Mouse (Mus musculus): Measurements from ENCODE around the gene Rps19. TPM values are rescaled to one million over a fixed set of nuclear protein-coding genes. Genes with fewer than 3 reads are reported as not detected.
"Not testable (repeated sequence)": the region's sequence is repeated elsewhere in the genome, so short reads cannot be mapped to it uniquely, and the experiment has no call there.

Gene Rps19
- polyA plus RNA-seq, 1 experiment from 2014 or later, result 3,555 TPM

- not testable (repeated sequence) for H3K4me1 ChIP-seq (replicated peaks; ENCODE audit: control insufficient read depth, insufficient read depth, low read length); H3K4me2 ChIP-seq (ENCODE audit: low read length); H3K27ac ChIP-seq (ENCODE audit: low read depth); H3K4me3 ChIP-seq (ENCODE audit: low read depth, low read length); H3K36me3 ChIP-seq (ENCODE audit: control insufficient read depth, insufficient read depth, low read length); ATAC-seq (replicated peaks; ENCODE audit: low FRiP score, low TSS enrichment, low read depth); DNase-seq (ENCODE audit: low spot score); H3K9me3 ChIP-seq (ENCODE audit: control insufficient read depth, low read length); H3K27me3 ChIP-seq (replicated peaks; ENCODE audit: control insufficient read depth, insufficient read depth, low read length); H3K9ac ChIP-seq (ENCODE audit: low read length)
- WGBS, result 36% methylated on average over 2 of the region's 2 CpGs
Measured at GRCm38 (mm10) chr7:24846576-24846975, 37.6 kb upstream of the Rps19 start.

- WGBS, result 7% methylated on average over 5 of the region's 5 CpGs
- no peak overlapping the region for H3K4me3 ChIP-seq (ENCODE audit: low read depth, low read length)
Measured at GRCm38 (mm10) chr7:24850162-24850561, 34.0 kb upstream of the Rps19 start.

GRCm38 (mm10) chr7:24850899-24851303 lies 33.3 kb upstream of the Rps19 start:
- Histone ChIP-seq H3K27me3 (replicated peaks; ENCODE audit: control insufficient read depth, insufficient read depth, low read length) (no peaks in the 10 kb centered on the region), H3K27ac (ENCODE audit: low read depth) (no peak overlapping the region), H3K9me3 (ENCODE audit: control insufficient read depth, low read length) (no peaks in the 10 kb centered on the region), H3K4me3 (ENCODE audit: low read depth, low read length) (no peak overlapping the region), H3K4me1 (replicated peaks; ENCODE audit: control insufficient read depth, insufficient read depth, low read length) (no peaks in the 10 kb centered on the region), H3K36me3 (ENCODE audit: control insufficient read depth, insufficient read depth, low read length) (no peaks in the 10 kb centered on the region), H3K4me2 (ENCODE audit: low read length) (no peak overlapping the region), H3K9ac (ENCODE audit: low read length) (no peak overlapping the region)
- ATAC-seq (replicated peaks; ENCODE audit: low FRiP score, low TSS enrichment, low read depth) (peak; percentile 56; the same call in 1 of the 2 replicates), DNase-seq (ENCODE audit: low spot score) (peak; percentile 63)
- WGBS, result 24% methylated on average over 6 of the region's 6 CpGs

More at GRCm38 (mm10) chr7:24850162-24850561, 34.0 kb upstream of the Rps19 start:
- H3K9me3 ChIP-seq (ENCODE audit: control insufficient read depth, low read length), result no peaks in the 10 kb centered on the region
- no peak overlapping the region for H3K4me2 ChIP-seq (ENCODE audit: low read length)
- H3K9ac ChIP-seq (ENCODE audit: low read length), result no peak overlapping the region
- no peaks in the 10 kb centered on the region for H3K4me1 ChIP-seq (replicated peaks; ENCODE audit: control insufficient read depth, insufficient read depth, low read length)
- H3K27me3 ChIP-seq (replicated peaks; ENCODE audit: control insufficient read depth, insufficient read depth, low read length), result no peaks in the 10 kb centered on the region
- DNase-seq (ENCODE audit: low spot score), result no peak
- ATAC-seq (replicated peaks; ENCODE audit: low FRiP score, low TSS enrichment, low read depth), result no peak
- H3K36me3 ChIP-seq (ENCODE audit: control insufficient read depth, insufficient read depth, low read length), result no peaks in the 10 kb centered on the region
- no peak overlapping the region for H3K27ac ChIP-seq (ENCODE audit: low read depth)

- Histone ChIP-seq H3K36me3 (ENCODE audit: control insufficient read depth, insufficient read depth, low read length) (no peaks in the 10 kb centered on the region), H3K4me1 (replicated peaks; ENCODE audit: control insufficient read depth, insufficient read depth, low read length) (no peaks in the 10 kb centered on the region), H3K4me3 (ENCODE audit: low read depth, low read length) (no peak overlapping the region), H3K27ac (ENCODE audit: low read depth) (no peak overlapping the region), H3K9ac (ENCODE audit: low read length) (no peak overlapping the region), H3K9me3 (ENCODE audit: control insufficient read depth, low read length) (no peaks in the 10 kb centered on the region), H3K4me2 (ENCODE audit: low read length) (no peak overlapping the region), H3K27me3 (replicated peaks; ENCODE audit: control insufficient read depth, insufficient read depth, low read length) (no peaks in the 10 kb centered on the region)
- no peak for DNase-seq (ENCODE audit: low spot score)
- 77% methylated on average over 5 of the region's 5 CpGs for WGBS
- no peak for ATAC-seq (replicated peaks; ENCODE audit: low FRiP score, low TSS enrichment, low read depth)
Measured at GRCm38 (mm10) chr7:24851596-24852325, 32.4 kb upstream of the Rps19 start.

GRCm38 (mm10) chr7:24852557-24853232 lies 31.5 kb upstream of the Rps19 start:
- Histone ChIP-seq H3K4me1 (replicated peaks; ENCODE audit: control insufficient read depth, insufficient read depth, low read length) (no peaks in the 10 kb centered on the region), H3K4me2 (ENCODE audit: low read length) (no peak overlapping the region), H3K9ac (ENCODE audit: low read length) (no peak overlapping the region), H3K36me3 (ENCODE audit: control insufficient read depth, insufficient read depth, low read length) (no peaks in the 10 kb centered on the region), H3K9me3 (ENCODE audit: control insufficient read depth, low read length) (no peaks in the 10 kb centered on the region), H3K4me3 (ENCODE audit: low read depth, low read length) (no peak overlapping the region), H3K27ac (ENCODE audit: low read depth) (no peak overlapping the region), H3K27me3 (replicated peaks; ENCODE audit: control insufficient read depth, insufficient read depth, low read length) (no peaks in the 10 kb centered on the region)
- ATAC-seq (replicated peaks; ENCODE audit: low FRiP score, low TSS enrichment, low read depth), result no peak; the same call in 1 of the 2 replicates
- no peak for DNase-seq (ENCODE audit: low spot score)
- WGBS, result 74% methylated on average over 8 of the region's 8 CpGs

- no peaks in the 10 kb centered on the region for H3K36me3 ChIP-seq (ENCODE audit: control insufficient read depth, insufficient read depth, low read length)
- H3K9me3 ChIP-seq (ENCODE audit: control insufficient read depth, low read length), result no peaks in the 10 kb centered on the region
- H3K4me1 ChIP-seq (replicated peaks; ENCODE audit: control insufficient read depth, insufficient read depth, low read length), result no peaks in the 10 kb centered on the region
- H3K27ac ChIP-seq (ENCODE audit: low read depth), result no peak overlapping the region
- no peak overlapping the region for H3K4me2 ChIP-seq (ENCODE audit: low read length)
- DNase-seq (ENCODE audit: low spot score) (no peak), ATAC-seq (replicated peaks; ENCODE audit: low FRiP score, low TSS enrichment, low read depth) (no peak)
- H3K9ac ChIP-seq (ENCODE audit: low read length), result no peak overlapping the region
- no peak overlapping the region for H3K4me3 ChIP-seq (ENCODE audit: low read depth, low read length)
- no peaks in the 10 kb centered on the region for H3K27me3 ChIP-seq (replicated peaks; ENCODE audit: control insufficient read depth, insufficient read depth, low read length)
Measured at GRCm38 (mm10) chr7:24853233-24853563, 31.0 kb upstream of the Rps19 start.

GRCm38 (mm10) chr7:24853695-24854094 lies 30.5 kb upstream of the Rps19 start:
- Histone ChIP-seq H3K9me3 (ENCODE audit: control insufficient read depth, low read length) (no peaks in the 10 kb centered on the region), H3K9ac (ENCODE audit: low read length) (no peak overlapping the region), H3K27me3 (replicated peaks; ENCODE audit: control insufficient read depth, insufficient read depth, low read length) (no peaks in the 10 kb centered on the region), H3K4me1 (replicated peaks; ENCODE audit: control insufficient read depth, insufficient read depth, low read length) (no peaks in the 10 kb centered on the region), H3K4me2 (ENCODE audit: low read length) (no peak overlapping the region), H3K36me3 (ENCODE audit: control insufficient read depth, insufficient read depth, low read length) (no peaks in the 10 kb centered on the region), H3K27ac (ENCODE audit: low read depth) (no peak overlapping the region), H3K4me3 (ENCODE audit: low read depth, low read length) (no peak overlapping the region)
- ATAC-seq (replicated peaks; ENCODE audit: low FRiP score, low TSS enrichment, low read depth), result no peak
- 35% methylated on average over 7 of the region's 7 CpGs for WGBS
- DNase-seq (ENCODE audit: low spot score), result no peak

GRCm38 (mm10) chr7:24856460-24857120 lies 27.6 kb upstream of the Rps19 start:
- H3K4me3 ChIP-seq (ENCODE audit: low read depth, low read length), result no peak overlapping the region
- ATAC-seq (replicated peaks; ENCODE audit: low FRiP score, low TSS enrichment, low read depth), result no peak
- H3K36me3 ChIP-seq (ENCODE audit: control insufficient read depth, insufficient read depth, low read length), result no peaks in the 10 kb centered on the region
- H3K4me2 ChIP-seq (ENCODE audit: low read length), result no peak overlapping the region
- H3K4me1 ChIP-seq (replicated peaks; ENCODE audit: control insufficient read depth, insufficient read depth, low read length), result no peaks in the 10 kb centered on the region
- DNase-seq (ENCODE audit: low spot score), result no peak
- H3K9me3 ChIP-seq (ENCODE audit: control insufficient read depth, low read length), result no peaks in the 10 kb centered on the region
- H3K27me3 ChIP-seq (replicated peaks; ENCODE audit: control insufficient read depth, insufficient read depth, low read length), result no peaks in the 10 kb centered on the region
- H3K9ac ChIP-seq (ENCODE audit: low read length), result no peak overlapping the region
- no peak overlapping the region for H3K27ac ChIP-seq (ENCODE audit: low read depth)
- 54% methylated on average over 6 of the region's 6 CpGs for WGBS
